Comparison of ENCODE assay signal across 8 mouse cellular contexts in the genomic region with DNA sequence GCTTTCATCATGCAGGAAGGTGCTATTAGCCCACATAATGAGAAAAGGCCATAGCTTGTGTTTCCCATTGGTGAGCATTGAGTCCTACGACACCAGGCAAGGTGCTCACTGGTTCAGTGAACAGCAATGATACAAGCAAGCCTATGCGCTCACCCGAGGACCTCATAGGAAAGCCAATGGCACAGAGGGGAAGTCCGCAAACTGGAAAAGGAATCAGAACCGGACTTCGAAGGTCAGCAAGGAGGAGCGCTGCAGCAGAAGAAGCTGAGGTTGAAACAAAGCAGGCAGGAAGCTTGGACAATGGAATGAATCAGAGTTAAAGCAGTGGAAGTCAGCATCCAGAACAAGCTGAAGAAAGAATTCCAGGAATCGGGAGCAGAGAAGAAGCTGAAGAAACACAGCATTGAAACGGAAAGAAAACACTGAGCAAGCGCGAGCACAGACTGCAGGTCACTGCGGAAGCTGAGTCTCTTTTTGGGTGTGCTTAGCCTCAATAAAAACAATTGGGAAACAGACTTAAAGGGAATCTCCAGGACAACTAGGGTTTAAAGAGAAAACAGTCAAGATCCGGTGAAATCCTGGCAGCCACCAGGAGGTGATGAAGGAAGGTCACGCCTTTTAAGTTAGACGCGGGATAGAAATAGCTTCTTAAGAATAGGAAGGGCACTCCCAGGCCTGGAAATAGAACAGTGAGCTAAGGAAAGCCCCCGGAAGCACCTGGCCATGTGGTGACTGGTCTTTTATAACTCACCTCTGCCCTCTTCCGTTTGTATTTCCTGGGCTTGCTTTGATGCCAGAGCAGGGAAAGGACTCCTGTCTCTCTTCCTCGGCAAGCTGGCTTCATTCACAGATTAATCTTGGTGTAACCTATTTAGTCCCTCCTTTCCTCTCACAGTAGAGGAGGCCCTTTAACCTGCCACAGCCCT.
A peak's percentile ranks its signal among the peaks of the same experiment; 100 is the strongest.
DNase-seq lines count a peak whose midpoint lies in the region; ATAC-seq and TF ChIP-seq lines count a peak whose summit lies in the region.

No protein-coding gene starts in this region.

- no peak overlapping the region for H3K4me3 ChIP-seq in intestine, embryonic 15.5 days (replicated peaks)
- no peak overlapping the region for H3K4me3 ChIP-seq in intestine, postnatal 0 days (ENCODE audit: low read depth, low read length)
- H3K4me3 ChIP-seq in heart, embryonic 12.5 days, result peak overlapping the region; percentile 8; the same call in 1 of the 2 replicates
- no peak overlapping the region for H3K4me3 ChIP-seq in forebrain, embryonic 10.5 days

- no peaks in the 10 kb centered on the region for H3K4me1 ChIP-seq in intestine, embryonic 15.5 days (replicated peaks)
- H3K4me1 ChIP-seq in intestine, postnatal 0 days (replicated peaks; ENCODE audit: control insufficient read depth, insufficient read depth, low read length), result no peaks in the 10 kb centered on the region
- peaks cover 16% of the 10 kb centered on the region for H3K4me1 ChIP-seq in heart, embryonic 12.5 days (replicated peaks)
- H3K4me1 ChIP-seq in forebrain, embryonic 10.5 days, result no peaks in the 10 kb centered on the region

- WGBS in intestine, embryonic 15.5 days, result 64% methylated on average over 19 of the region's 19 CpGs
- 57% methylated on average over 19 of the region's 19 CpGs for WGBS in intestine, postnatal 0 days
- WGBS in heart, embryonic 12.5 days, result 43% methylated on average over 19 of the region's 19 CpGs
- 73% methylated on average over 19 of the region's 19 CpGs for whole genome bisulfite sequencing in forebrain, embryonic 10.5 days

- H3K36me3 ChIP-seq in intestine, embryonic 15.5 days, result no peaks in the 10 kb centered on the region
- no peaks in the 10 kb centered on the region for H3K36me3 ChIP-seq in intestine, postnatal 0 days (ENCODE audit: control insufficient read depth, insufficient read depth)
- no peaks in the 10 kb centered on the region for H3K36me3 ChIP-seq in heart, embryonic 12.5 days
- no peaks in the 10 kb centered on the region for H3K36me3 ChIP-seq in forebrain, embryonic 10.5 days (replicated peaks)

- H3K9ac ChIP-seq in intestine, embryonic 15.5 days, result no peak overlapping the region
- no peak overlapping the region for H3K9ac ChIP-seq in intestine, postnatal 0 days (ENCODE audit: low read depth, low read length)
- no peak overlapping the region for H3K9ac ChIP-seq in heart, embryonic 12.5 days

- no peak overlapping the region for H3K4me2 ChIP-seq in intestine, embryonic 15.5 days (replicated peaks)
- no peak overlapping the region for H3K4me2 ChIP-seq in intestine, postnatal 0 days (replicated peaks; ENCODE audit: low read depth)
- H3K4me2 ChIP-seq in heart, embryonic 12.5 days, result peak overlapping the region; percentile 52

- no peak for TF ChIP-seq CTCF in intestine, postnatal 0 days (IDR thresholded peaks at IDR 0.05; ENCODE audit: low read depth)

- ATAC-seq in intestine, embryonic 15.5 days, result 0 out of 2 replicates have a peak, but pooled peaks have one; percentile 22
- no peak for ATAC-seq in intestine, postnatal 0 days
- peak; percentile 36 for ATAC-seq in heart, embryonic 12.5 days (ENCODE audit: insufficient number of reproducible peaks, low FRiP score)

- DNase-seq in kidney, postnatal 4 days, result peak; percentile 35 to 48
- peak; percentile 27 for DNase-seq in spleen, adult 12 weeks (ENCODE audit: low spot score)
- no peak for DNase-seq in forebrain, embryonic 10.5 days (ENCODE audit: extremely low spot score, low spot score)
- DNase-seq in layer of hippocampus, postnatal 36 days, result no peak
- DNase-seq in testis, postnatal 14 days (ENCODE audit: low spot score), result no peak

- no peaks in the 10 kb centered on the region for H3K27me3 ChIP-seq in intestine, embryonic 15.5 days (replicated peaks)
- no peaks in the 10 kb centered on the region for H3K27me3 ChIP-seq in intestine, postnatal 0 days (replicated peaks; ENCODE audit: control insufficient read depth, insufficient read depth, low read length)
- no peaks in the 10 kb centered on the region for H3K27me3 ChIP-seq in heart, embryonic 12.5 days (replicated peaks)
- H3K27me3 ChIP-seq in forebrain, embryonic 10.5 days (ENCODE audit: poor library complexity, severe bottlenecking), result no peaks in the 10 kb centered on the region

- peak overlapping the region; percentile 32; the same call in 1 of the 2 replicates for H3K27ac ChIP-seq in intestine, embryonic 15.5 days
- no peak overlapping the region for H3K27ac ChIP-seq in intestine, postnatal 0 days (ENCODE audit: low read depth, low read length)
- H3K27ac ChIP-seq in heart, embryonic 12.5 days (ENCODE audit: poor library complexity, severe bottlenecking), result peak overlapping the region; percentile 14
- no peak overlapping the region for H3K27ac ChIP-seq in forebrain, embryonic 10.5 days

- no peaks in the 10 kb centered on the region for H3K9me3 ChIP-seq in intestine, embryonic 15.5 days
- H3K9me3 ChIP-seq in intestine, postnatal 0 days (ENCODE audit: control insufficient read depth), result no peaks in the 10 kb centered on the region
- H3K9me3 ChIP-seq in heart, embryonic 12.5 days (replicated peaks), result no peaks in the 10 kb centered on the region
- H3K9me3 ChIP-seq in forebrain, embryonic 10.5 days, result no peaks in the 10 kb centered on the region

Comparison
In these comparisons a context has a peak if more than half of its experiments do, and no peak if none do; other contexts are left out.
1. H3K27ac ChIP-seq: peak in intestine, embryonic 15.5 days (single experiment) and heart, embryonic 12.5 days (single experiment); none in intestine, postnatal 0 days (single experiment) and forebrain, embryonic 10.5 days (single experiment).
2. DNase-seq: peak in kidney, postnatal 4 days (2 of 2) and spleen, adult 12 weeks (single experiment); none in forebrain, embryonic 10.5 days (single experiment), layer of hippocampus, postnatal 36 days (0 of 2) and testis, postnatal 14 days (single experiment).